Mouse (Mus musculus) thymus, postnatal 10 days (tissue): Measurements from ENCODE around the gene Map3k14.

Source experiments
- DNase-seq, 2 experiments: peaks; one replicate each; pipeline ENCODE4 v3.0.0; 2021; ENCODE audit warnings: low spot score in 2 of 2

The Map3k14 gene

DNA sequence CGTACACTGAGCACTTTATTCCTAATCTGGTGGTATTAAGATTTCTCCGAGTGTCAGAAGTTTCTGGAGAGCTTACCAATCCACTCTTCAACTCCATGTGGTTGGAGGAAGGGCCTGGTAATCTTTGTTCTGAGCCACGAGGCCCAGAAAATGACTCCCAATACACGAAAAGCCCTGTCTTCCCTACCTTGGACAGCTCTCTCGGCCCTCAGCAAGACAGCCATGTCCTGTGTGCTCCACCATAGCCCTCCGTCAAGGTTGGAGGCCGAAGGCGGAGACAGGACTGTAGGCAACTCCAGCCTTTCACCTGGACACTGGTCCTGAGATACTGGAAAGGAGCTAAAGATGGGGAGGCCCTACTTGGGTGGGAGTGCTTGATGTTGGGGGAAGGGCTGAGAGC is 57.0 kb downstream of the Map3k14 start:
- DNase-seq = no peak

DNA sequence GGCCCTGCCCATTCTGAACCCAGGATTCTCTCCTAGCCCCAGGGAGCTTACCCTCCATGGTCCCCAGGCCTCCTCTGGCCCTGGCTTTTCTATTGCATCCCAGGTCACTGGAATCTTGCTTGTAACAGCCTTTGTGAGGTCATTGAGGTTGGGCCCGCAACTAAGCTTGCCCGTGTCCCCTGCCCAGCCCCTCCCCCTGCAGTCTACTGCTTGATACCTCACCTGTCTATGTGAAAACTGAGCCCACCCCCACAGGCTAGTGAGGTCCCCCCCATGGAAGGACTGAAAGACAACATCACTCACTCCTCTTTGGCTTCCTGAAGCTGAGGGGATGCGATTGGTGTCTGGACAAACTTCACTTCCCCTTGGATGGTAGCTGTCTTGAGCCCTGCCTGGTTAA is 58.8 kb downstream of the Map3k14 start, which contains the start of gene 1700023F06Rik:
Gene 1700023F06Rik (minus strand): TSS at position 101 of the 400 bp plus-strand sequence.
- no peak for DNase-seq

DNA sequence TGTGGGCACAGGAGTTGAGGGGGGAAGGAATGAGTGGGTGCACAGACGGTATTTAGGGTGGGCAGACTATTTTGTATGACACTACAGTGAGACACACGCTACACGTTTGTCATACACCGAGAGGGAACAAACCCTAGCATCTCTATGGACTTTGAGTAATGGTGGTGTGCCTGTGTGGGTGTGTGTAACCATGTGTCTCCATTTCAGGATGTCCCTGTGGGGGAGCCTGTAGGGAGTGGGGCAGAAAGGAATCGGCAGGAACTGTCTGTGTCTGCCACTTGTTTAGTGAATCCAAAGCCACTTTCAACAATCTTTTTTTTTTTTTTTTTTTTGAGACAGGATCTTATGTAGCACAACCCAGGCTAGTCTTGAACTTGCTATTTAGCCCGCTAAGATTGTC is 61.1 kb downstream of the Map3k14 start:
- no peak for DNase-seq

DNA sequence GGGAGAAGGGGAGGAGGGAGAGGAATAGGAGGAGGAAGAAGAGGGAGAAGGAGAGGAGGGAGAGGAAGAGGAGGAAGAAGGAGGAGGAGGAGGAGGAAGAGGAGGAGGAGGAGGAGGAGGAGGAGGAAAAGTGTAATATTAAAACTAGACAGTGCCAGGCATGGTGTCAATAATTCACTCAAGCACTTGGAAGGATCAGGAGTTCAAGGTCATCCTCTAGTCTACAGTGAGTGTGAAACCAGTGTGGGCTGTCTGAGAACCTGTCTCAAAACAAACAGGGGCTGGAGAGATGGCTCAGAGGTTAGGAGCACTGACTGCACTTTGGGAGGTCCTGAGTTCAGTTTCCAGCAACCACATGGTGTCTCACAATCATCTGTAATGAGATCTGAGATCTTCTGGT is 64.9 kb downstream of the Map3k14 start:
- DNase-seq = no peak

DNA sequence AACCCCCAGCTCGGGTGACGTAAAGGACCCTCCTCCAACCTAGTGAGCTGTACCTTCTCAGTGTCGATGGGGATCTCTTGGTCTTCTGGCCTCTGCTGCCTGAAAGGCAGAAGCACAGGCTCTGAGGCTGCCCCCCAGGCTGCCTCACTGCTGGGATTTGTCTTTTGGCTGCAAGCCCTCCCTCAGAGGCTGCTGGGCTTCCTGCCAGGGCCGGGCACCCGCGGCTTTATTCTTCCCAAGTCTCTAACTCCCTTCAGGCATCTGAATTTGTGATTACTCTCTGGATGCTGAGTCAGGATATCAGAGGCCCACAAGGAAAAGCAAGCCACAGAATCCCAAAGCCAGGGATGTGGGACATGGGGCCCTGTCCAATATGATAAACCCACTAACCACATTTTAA is 65.6 kb downstream of the Map3k14 start:
- DNase-seq = no peak

DNA sequence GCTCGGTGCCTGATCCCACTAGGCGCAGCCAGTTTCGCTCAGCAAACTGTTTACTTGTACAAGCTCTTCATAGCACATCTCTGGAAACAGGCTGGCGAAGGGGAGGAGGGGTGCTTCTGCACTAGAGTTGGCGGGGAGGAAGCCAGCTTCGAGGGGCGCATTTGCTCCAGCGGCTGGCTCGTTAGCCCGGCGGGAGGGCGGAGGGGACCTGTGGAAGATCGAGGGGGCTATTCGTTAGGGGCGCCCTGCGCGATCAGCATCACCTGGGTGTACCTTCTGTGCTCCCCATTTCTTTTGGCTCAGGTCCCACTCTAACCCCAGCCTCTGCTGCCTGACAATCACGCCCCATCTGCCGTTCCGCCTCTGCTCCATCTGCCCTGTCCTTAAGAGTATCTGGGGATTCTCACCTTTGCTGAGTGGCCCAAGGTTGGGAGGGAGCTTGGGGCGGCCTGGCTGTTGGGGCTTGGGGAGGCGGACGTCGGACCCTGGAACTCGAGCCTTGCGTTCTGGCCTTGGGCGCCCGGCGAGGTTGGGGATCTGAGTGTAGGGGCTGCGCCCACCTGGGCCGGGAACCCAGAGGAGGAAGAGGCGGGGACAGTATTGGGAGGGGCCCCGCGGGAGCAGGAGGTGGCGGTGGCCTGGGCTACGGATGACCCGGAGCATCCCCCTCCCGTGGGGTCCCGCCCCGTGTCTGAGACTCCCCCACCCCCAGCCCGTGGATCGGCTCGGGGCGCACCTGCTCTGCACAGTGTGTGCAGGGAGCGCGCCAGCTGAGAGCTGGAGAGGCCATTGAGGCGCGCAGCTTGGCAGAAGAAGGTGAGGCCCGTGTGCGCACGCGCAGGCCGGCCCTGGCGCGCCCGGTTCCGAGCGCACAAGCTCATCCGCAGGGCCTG is 68.1 kb downstream of the Map3k14 start:
- DNase-seq = no peak

DNA sequence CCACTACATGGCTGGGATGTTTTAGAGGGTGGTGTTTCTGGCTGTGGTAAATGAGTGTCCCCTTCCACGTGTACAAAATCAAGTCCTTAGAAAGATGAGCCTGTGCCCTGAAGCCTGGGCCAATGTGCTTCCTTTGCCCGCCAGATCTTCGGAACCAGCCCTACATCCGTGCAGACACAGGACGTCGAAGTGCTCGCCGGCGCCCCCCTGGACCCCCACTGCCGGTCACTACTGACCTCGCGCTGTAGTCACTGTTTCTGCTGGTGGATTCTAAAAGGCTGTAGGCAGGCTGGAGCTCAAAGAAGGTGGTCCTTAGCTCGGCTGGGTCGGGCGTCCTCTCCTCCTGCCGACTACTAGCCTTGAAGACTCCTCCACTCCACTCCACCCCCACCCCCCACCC is 68.9 kb downstream of the Map3k14 start:
- no peak for DNase-seq

DNA sequence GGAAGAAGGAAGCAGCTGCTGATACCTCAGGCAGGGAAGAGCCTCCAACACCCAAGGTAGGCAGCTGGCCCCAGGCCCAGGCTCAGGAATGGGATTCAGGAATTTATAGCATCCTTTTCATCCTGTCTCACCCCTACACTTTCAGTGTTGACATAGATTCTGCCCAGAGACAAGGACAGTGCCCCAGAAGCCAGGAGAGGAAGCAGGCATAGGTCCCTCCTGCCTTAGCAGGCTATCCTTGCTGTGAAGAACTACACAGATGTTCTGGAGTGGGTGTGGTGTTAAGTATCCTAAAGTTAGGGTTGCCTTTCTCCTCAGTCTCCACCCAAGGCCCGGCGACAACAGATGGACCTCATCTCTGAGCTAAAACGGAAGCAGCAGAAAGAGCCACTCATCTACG is 69.9 kb downstream of the Map3k14 start:
- no peak for DNase-seq

DNA sequence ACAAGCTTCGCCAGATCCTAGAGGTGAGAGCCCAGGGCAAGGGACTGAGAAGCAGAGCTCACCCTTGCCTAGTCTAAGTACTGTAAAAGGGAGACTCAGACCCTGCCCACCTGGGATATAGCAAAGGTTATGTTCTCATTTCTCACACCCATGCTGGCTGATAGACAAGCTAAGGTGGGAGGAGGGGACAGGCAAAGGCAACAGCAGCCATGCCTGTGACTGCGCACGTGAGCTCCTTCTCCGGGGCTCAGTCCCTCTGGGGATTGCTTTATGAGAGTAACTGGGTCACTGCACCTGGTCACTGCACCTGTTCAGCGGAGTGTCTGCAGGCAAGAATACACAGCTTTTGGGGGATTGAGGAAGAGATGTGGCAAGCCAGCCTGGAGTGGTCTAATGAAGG is 71.6 kb downstream of the Map3k14 start:
- no peak for DNase-seq

DNA sequence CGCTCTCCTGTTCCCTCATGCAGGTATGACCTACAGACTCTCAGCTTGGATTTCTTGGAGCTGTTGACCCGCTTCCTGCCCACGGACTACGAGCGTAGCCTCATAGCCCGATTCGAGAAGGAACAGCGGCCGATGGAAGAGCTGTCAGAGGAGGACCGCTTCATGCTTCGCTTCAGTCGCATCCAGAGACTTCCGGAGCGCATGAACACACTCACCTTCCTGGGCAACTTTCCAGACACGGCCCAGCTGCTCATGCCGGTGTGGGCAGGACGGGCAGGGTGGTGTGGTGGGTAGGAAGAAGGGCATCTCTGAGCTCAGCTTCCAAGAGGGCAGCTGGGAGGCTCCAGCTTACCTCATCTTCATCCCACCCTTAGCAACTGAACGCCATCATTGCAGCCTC is 72.0 kb downstream of the Map3k14 start:
- no peak for DNase-seq

DNA sequence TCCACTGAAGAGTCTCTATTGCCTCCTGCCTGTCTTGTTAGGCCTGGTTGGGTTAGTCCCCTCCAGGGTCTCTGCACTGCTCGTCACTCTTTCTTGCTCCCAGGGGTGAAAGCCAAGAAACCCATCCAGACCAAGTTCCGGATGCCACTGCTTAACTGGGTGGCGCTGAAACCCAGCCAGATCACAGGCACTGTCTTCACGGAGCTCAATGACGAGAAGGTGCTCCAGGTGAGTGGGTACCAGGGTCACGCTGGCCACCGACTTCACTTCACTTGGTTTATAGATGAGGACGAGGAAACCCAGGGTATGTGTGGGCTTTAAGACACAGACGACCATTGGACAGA is 73.5 kb downstream of the Map3k14 start:
- DNase-seq = no peak

DNA sequence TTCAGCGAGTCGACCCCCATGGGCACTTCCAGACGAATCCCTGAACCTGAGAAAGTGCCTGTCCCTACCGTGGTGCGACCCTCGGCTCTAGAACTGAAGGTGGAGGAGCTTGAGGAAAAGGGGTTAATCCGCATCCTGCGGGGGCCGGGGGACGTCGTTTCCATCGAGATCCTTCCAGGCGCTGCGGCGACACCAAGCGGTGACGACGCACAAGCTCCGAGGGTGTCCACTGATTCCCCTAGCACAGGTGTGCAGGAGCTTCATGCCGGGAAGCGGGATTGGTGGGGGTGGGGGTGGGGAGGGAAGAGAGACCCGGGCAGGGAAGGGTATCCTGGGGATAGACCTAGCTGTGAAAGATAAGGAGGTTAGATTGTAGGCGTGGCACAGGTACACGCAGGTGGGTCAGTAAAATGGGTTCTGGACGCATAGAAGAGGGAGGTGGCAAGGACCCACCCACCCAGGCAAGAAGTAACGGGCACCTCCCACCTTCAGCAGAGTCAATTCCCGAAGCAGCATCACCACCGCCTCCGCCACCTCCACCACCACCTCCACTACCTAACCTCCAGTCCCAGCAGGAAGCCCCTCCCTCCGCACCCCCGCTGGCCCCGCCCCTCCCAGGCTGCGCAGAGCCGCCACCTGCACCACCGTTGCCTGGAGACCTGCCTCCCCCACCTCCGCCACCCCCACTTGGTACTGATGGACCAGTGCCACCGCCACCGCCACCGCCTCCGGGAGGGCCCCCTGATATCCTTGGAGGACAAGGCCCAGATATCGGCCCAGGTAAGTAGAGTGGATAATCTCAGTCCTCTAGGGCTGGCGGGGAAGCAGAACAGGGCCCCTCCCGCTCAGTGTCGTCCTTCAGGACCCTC is 74.1 kb downstream of the Map3k14 start:
- DNase-seq = no peak

DNA sequence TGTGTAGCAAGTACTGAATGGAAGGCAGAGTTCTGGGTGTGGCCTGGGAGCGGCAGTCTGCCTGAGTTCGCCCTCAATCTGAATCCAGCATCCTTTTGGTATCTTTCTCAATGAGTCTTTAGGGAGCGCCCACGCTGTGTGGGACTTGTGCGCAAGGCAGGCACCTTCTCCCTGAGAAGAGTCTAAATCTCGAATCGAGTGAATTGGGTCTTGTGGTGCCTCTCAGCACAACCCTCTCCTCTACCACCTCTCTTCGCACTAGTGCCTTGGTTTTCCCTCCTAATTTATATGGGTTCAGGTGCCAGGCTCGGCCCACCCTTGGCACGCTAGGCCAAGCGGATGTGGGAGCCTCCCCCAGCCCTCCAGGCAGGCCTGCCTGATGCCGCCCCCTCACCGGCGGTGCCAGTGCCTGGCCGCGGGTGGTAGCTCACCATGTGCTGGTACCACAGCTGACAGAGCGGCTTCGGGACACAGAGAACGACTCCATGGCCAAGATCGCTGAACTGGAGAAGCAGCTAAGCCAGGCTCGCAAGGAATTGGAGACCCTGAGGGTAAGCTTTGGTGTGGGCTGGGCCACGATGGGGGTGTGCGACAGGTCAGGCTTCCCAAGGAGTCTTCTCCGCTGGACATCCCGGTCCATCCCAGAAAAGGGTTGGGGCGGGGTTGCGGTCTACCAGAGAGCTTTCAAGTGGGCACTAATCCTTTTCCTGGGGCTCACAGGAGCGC is 74.9 kb downstream of the Map3k14 start:
- no peak for DNase-seq

DNA sequence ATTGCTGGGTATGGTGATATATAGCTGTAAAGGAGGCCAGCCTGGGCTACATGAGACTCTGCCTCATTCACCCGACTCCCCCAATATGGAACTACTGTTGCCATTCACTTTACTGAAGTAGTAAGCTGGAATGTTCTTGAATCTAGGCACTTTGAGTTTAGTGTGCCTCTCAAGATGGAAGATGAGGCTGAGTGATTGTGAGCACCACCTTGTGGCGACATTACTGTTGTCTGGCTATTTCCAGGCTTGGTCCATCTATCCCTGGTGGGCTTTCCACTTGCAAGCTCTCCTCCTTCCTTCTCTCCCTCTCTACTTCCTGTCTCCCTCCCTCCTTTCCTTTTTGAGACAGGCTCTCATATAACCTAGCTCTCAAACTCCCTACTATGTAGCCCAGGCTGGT is 82.4 kb downstream of the Map3k14 start:
- DNase-seq = peak in 1 of 2 experiments; percentile 59

DNA sequence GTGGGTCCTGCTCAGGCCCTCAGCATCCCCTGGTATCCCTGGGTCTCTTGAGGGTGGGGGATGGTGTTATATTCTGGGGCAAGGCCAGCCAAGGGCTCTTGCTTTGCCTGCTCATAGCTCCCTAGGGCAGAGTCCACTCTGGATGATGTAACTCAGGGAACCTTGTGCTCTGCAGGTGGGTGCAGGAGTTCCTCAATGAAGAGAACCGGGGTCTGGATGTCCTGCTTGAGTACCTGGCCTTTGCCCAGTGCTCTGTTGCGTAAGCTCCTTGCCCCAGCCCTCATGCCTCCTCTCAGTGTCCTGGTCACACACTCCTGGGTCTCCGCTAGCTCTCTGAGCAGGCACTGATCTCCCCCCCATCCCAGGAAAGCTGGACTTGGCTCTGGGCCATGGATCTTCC is 85.4 kb downstream of the Map3k14 start:
- DNase-seq = no peak

DNA sequence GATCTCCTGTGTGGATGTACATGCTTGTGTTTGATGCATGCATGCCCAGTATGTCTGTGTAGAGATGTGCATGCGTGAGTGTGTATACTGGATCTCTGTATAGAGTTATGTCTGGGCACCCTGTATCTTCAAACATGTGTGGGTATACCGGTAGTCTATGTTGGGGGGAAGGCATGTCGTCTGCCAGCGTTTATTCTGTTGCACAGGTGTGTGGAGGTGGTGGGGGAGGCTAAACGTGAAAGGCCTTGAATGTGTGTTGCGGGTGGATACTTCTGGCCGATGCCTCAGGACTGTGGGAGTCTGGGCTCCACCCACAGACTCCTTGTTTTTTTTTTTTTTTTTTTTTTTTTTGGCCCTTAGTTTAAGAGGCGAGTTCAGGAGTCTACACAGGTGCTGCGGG is 85.9 kb downstream of the Map3k14 start:
- DNase-seq = no peak

DNA sequence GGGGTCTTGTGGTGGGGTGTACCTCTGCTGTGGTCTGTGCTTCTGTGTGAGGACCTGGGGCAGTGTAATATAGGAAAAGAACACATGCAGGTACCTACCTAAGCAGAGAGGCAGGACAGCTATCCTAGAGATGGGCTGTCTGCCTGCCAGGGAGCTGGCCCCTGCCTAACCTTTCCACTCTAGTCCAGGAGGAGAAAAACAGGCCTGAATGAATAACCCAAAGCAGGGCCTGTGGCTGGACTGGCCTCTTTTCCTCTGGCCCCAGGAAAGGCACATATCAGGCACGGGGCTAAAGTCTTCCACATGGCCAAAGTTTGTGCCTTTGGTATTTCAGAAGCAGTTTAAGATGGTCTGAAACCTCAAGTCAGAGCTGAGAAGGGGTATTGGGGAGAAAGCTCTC is 86.8 kb downstream of the Map3k14 start:
- no peak for DNase-seq

DNA sequence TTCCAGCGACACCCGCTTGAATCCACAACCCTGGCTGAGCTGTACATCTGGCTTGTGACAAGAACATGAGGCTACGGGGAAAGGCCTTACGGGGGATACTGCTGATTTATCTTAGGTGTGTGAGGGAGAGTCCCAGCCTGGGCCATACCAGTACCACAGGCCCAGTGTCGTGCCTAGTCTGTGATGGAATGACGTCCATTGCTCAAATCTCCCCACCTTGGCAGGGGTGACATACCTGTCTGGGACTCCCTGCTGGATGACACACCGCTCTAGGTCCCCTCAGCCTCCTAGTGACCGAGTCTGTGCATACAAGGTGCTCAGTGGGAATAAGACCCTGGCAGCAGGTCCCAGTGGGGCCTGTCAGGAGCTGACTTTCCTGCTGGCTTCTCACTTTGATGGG is 88.5 kb downstream of the Map3k14 start:
- no peak for DNase-seq

DNA sequence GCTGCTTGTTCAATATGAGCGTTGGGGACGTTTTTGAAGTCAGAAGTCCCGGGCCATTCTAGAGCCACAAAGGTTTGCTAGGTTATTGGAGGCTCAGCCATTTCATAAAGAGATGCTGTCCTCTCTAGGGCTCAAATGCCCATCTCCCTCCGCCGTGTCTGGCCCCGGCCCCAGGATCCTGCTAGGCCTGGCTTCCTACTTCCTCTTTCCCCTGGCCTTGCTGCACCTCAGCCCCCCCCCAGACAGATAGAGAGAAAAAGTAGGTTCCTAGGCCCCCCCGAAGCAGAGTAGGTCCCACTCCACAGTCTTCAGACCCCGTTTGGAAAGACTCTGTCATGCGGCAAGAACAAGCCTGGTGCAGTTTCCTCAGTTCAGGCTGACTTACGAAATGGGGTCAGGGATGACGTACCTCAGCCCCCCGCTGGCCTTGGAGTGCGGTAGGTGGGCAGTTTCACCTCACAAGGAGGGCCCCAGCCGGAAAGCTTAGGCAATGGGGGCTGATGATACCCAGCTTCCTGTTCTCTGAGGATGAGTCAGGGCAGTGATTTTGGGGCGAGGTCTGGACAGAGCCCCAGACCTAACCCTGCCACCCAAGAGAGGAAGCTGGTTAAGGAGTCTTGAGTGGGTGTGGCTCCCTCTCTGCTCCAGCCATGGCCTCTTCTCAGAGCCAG is 89.3 kb downstream of the Map3k14 start:
- DNase-seq = no peak

DNA sequence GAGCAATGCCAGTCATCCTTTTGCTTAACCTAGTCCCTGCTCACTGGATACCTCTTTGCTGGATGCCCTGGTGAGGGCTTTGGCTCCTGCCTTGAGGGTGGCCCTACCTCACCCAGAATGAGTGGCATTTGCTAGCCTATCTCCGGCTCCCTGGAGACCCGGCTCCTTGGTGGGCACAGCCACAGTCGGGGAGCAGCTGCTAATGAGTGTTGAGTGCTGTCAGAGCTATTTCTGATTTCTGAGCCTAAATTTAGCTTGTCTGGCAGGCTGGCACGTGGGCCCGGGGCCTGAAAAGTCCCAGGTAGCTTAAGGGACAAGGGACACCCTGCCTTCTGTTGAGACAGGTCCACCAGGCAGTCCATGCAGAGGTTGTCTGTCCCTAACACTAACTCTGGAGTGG is 90.1 kb downstream of the Map3k14 start:
- DNase-seq = no peak

DNA sequence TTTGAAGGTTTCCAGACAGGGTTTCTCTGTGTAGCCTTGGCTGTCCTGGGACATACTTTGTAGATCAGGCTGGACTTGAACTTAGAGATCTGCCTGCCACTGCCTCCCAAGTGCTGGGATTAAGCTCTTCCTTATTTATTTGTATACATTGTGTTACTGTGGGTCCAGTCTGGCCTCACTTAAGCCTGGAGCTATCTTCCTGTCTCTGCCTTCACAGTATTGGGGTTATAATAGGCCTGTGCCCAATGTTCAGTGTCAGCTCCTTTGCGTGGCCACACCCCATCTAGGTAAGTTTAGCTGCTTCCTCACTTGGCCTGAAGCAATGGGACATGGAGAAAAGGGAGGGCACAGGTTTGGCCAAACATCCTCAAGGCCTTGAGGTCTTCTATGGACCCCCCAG is 90.8 kb downstream of the Map3k14 start:
- no peak for DNase-seq
